10 mouse cellular contexts compared by ENCODE assay signal in the genomic region with DNA sequence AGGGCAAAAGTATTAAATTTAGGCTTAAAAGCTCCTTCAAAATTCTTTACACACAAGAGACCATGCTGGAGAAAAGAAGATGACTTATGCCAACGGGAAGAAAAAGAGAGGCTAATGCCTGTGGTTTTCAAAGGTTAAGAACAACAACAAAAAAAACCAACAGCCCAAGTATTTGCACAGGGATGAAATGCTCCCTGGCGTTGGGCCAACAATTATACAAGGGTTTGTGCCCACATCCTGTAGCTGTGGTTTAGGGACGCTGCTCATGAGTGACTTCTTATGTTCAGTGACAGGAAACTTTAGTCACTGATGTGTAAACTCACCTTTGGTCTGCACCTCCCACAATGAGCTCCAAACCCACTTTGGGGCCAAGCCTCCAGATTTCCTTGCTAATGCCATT.
DNase-seq lines count a peak whose midpoint lies in the region; ATAC-seq lines count a peak whose summit lies in the region.
"Had no signal": no experiment of that assay in that cellular context is flagged by ENCODE, and none has a peak within 500 bp of the region (broad histone marks: within the 10 kb centered on the region; RNA-seq: fewer than 3 reads in every experiment).

No protein-coding gene starts in this region.

- H3K4me3 ChIP-seq in embryonic facial prominence, embryonic 14.5 days (ENCODE audit: low read depth, low read length): no peak overlapping the region
- H3K4me3 ChIP-seq in embryonic facial prominence, embryonic 10.5 days: no peak overlapping the region
- no peak overlapping the region for H3K4me3 ChIP-seq in stomach, embryonic 15.5 days (replicated peaks)
- H3K4me3 ChIP-seq: embryonic facial prominence, embryonic 15.5 days had no signal

- H3K4me1 ChIP-seq in embryonic facial prominence, embryonic 14.5 days (ENCODE audit: control insufficient read depth, insufficient read depth, low read length): peaks cover 12% of the 10 kb centered on the region
- peaks cover 17% of the 10 kb centered on the region for H3K4me1 ChIP-seq in embryonic facial prominence, embryonic 10.5 days
- H3K4me1 ChIP-seq in stomach, embryonic 15.5 days: no peaks in the 10 kb centered on the region

- peak; percentile 55; the same call in 1 of the 2 replicates for ATAC-seq in embryonic facial prominence, embryonic 14.5 days (ENCODE audit: low read depth)
- ATAC-seq in stomach, embryonic 15.5 days (ENCODE audit: insufficient read depth, low FRiP score, low read depth): peak; percentile 50; the same call in 1 of the 2 replicates
- no peak for ATAC-seq in megakaryocyte-erythroid progenitor cell, adult 5-6 weeks (replicated peaks; ENCODE audit: low FRiP score, low TSS enrichment, poor library complexity, severe bottlenecking)
- no peak for ATAC-seq in erythroblast, adult 5-6 weeks (replicated peaks; ENCODE audit: low FRiP score, poor library complexity, severe bottlenecking)

- H3K36me3 ChIP-seq in embryonic facial prominence, embryonic 14.5 days (ENCODE audit: control insufficient read depth, insufficient read depth, low read length): no peaks in the 10 kb centered on the region
- no peaks in the 10 kb centered on the region for H3K36me3 ChIP-seq in embryonic facial prominence, embryonic 10.5 days (replicated peaks)
- H3K36me3 ChIP-seq in stomach, embryonic 15.5 days: no peaks in the 10 kb centered on the region
- H3K36me3 ChIP-seq: embryonic facial prominence, embryonic 15.5 days had no signal

- peak; percentile 88 for DNase-seq in embryonic facial prominence, embryonic 14.5 days (ENCODE audit: low spot score)
- no peak for DNase-seq in embryonic facial prominence, embryonic 10.5 days (ENCODE audit: low spot score)
- peak; percentile 89 for DNase-seq in T-cell, adult 2 months (ENCODE audit: low spot score)
- peak; percentile 77 to 84 for DNase-seq in lung, adult 18-20 months
- no peak for DNase-seq in layer of hippocampus, adult 18-20 months (ENCODE audit: low spot score in 2 of 2)

- no peak overlapping the region for H3K27ac ChIP-seq in embryonic facial prominence, embryonic 14.5 days (replicated peaks; ENCODE audit: low read depth, low read length)
- H3K27ac ChIP-seq in embryonic facial prominence, embryonic 10.5 days (replicated peaks): no peak overlapping the region
- peak overlapping the region; percentile 1; the same call in 1 of the 2 replicates for H3K27ac ChIP-seq in stomach, embryonic 15.5 days
- H3K27ac ChIP-seq: embryonic facial prominence, embryonic 15.5 days; liver, embryonic 14.5 days had no signal

- H3K27me3 ChIP-seq in embryonic facial prominence, embryonic 14.5 days (replicated peaks; ENCODE audit: control insufficient read depth, insufficient read depth, low read length): no peaks in the 10 kb centered on the region
- no peaks in the 10 kb centered on the region for H3K27me3 ChIP-seq in embryonic facial prominence, embryonic 10.5 days (replicated peaks; ENCODE audit: low read depth, poor library complexity, severe bottlenecking)
- no peaks in the 10 kb centered on the region for H3K27me3 ChIP-seq in stomach, embryonic 15.5 days (replicated peaks)
- H3K27me3 ChIP-seq: embryonic facial prominence, embryonic 15.5 days had no signal

- no peak overlapping the region for H3K4me2 ChIP-seq in embryonic facial prominence, embryonic 14.5 days (ENCODE audit: low read depth, low read length)
- H3K4me2 ChIP-seq in stomach, embryonic 15.5 days: 0 out of 2 replicates have a peak overlapping the region, but pooled peaks have one; percentile 13
- H3K4me2 ChIP-seq: embryonic facial prominence, embryonic 15.5 days had no signal

- WGBS in embryonic facial prominence, embryonic 14.5 days: 30% methylated on average over 3 of the region's 3 CpGs
- WGBS in embryonic facial prominence, embryonic 10.5 days: 59% methylated on average over 3 of the region's 3 CpGs
- 31% methylated on average over 3 of the region's 3 CpGs for WGBS in stomach, embryonic 15.5 days

- no peak overlapping the region for H3K9ac ChIP-seq in embryonic facial prominence, embryonic 14.5 days (ENCODE audit: low read depth, low read length)
- H3K9ac ChIP-seq in stomach, embryonic 15.5 days: no peak overlapping the region
- H3K9ac ChIP-seq: embryonic facial prominence, embryonic 15.5 days; liver, embryonic 14.5 days had no signal

- H3K9me3 ChIP-seq in embryonic facial prominence, embryonic 14.5 days (ENCODE audit: control insufficient read depth, low read length): no peaks in the 10 kb centered on the region
- no peaks in the 10 kb centered on the region for H3K9me3 ChIP-seq in embryonic facial prominence, embryonic 10.5 days
- H3K9me3 ChIP-seq in stomach, embryonic 15.5 days: no peaks in the 10 kb centered on the region
- H3K9me3 ChIP-seq: embryonic facial prominence, embryonic 15.5 days had no signal

Comparison
In these comparisons a context has a peak if more than half of its experiments do, and no peak if none do; other contexts are left out.
1. DNase-seq: peak in embryonic facial prominence, embryonic 14.5 days (single experiment), T-cell, adult 2 months (single experiment) and lung, adult 18-20 months (2 of 2); none in embryonic facial prominence, embryonic 10.5 days (single experiment) and layer of hippocampus, adult 18-20 months (0 of 2).
2. ATAC-seq: peak in embryonic facial prominence, embryonic 14.5 days (single experiment) and stomach, embryonic 15.5 days (single experiment); none in megakaryocyte-erythroid progenitor cell, adult 5-6 weeks (single experiment) and erythroblast, adult 5-6 weeks (single experiment).